Mouse (Mus musculus): ENCODE measurements around the gene Naa40.

DNA sequence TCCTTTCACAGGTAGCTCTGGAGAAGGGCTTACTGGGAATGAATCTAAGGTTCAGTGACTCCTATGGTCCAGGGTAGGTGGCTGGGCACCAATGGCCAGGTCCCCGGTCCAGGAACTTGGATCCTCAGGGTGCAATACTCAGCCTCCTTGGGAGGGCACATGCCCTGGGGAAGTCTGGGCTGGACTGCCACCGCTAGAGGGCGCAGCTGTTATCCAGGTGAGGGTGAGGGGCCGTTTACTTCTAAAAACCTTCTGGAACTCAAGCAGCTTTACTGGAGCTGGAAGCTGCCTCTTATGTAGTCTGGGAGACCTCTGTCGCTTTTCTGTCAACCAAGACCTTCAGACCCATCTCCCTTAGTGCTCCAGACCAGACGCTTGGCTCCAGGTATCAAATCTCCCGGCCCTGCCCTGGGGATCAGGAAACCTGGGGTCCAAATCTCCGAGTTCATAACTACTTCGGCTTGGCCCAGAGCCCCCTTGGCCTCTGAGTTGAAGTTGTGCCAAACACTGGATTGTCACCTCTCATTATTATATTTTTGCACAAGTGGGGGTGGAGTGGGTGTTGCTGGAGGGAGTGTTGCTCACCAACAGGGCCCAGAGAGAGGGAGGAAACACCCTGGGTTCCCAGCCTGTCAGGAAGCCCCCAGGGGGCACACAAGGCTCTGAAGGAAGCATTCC, 23.2 kb upstream of the Naa40 start:
- no peak for TF ChIP-seq POLR2A (IDR thresholded peaks at IDR 0.05; ENCODE audit: low read depth, low read length)
- peak; percentile 93 for TF ChIP-seq CTCF (IDR thresholded peaks at IDR 0.05; ENCODE audit: extremely low read depth, insufficient read depth, insufficient read length, insufficient replicate concordance)

All from spleen, adult 2 months (tissue).